Mouse (Mus musculus) hindbrain, embryonic 14.5 days (tissue): ENCODE data around the gene Zfp773. TPM values are rescaled to one million over a fixed set of nuclear protein-coding genes. Genes with fewer than 3 reads are reported as not detected.
"Not testable (repeated sequence)": the region's sequence is repeated elsewhere in the genome, so short reads cannot be mapped to it uniquely, and the experiment has no call there.

Experiments used
- ATAC-seq: fragments of 200-750 bp; cut with Nextera tagmentation; 2 replicates; pipeline ENCODE4 v1.8.0; 2017; ENCODE audit warnings: moderate number of reproducible peaks, mild to moderate bottlenecking, moderate TSS enrichment, moderate library complexity; ENCODE audit not compliant: low FRiP score
- DNase-seq: peaks from one replicate; pipeline ENCODE4 v3.0.0-alpha.2; 2015; ENCODE audit warnings: low spot score
- H3K27ac ChIP-seq: fragments of 300-500 bp; sonication (generic); 2 replicates; pipeline ENCODE4 v1.5.1; 2014; ENCODE audit warnings: mild to moderate bottlenecking, moderate library complexity
- H3K27me3 ChIP-seq: fragments of 300-500 bp; sonication (generic); 2 replicates; pipeline ENCODE4 v1.6.1; 2014; ENCODE audit warnings: mild to moderate bottlenecking, low read length, mixed read lengths; ENCODE audit not compliant: control insufficient read depth, insufficient read depth
- H3K36me3 ChIP-seq: fragments of 300-500 bp; sonication (generic); replicated peaks from 2 replicates; pipeline ENCODE4 v1.6.1; 2014; ENCODE audit not compliant: control insufficient read depth, insufficient read depth
- H3K4me1 ChIP-seq: fragments of 300-500 bp; sonication (generic); replicated peaks from 2 replicates; pipeline ENCODE4 v1.6.1; 2014; ENCODE audit warnings: antibody characterized with exemption, low read length, mixed read lengths; ENCODE audit not compliant: control insufficient read depth, insufficient read depth
- H3K4me2 ChIP-seq: fragments of 300-500 bp; sonication (generic); replicated peaks from 2 replicates; pipeline ENCODE4 v1.6.1; 2014; ENCODE audit warnings: mild to moderate bottlenecking, moderate library complexity
- H3K4me3 ChIP-seq: fragments of 300-500 bp; sonication (generic); replicated peaks from 2 replicates; pipeline ENCODE4 v1.5.1; 2014; ENCODE audit warnings: mild to moderate bottlenecking, low read length
- H3K9ac ChIP-seq: fragments of 300-500 bp; sonication (generic); 2 replicates; pipeline ENCODE4 v1.6.1; 2014
- H3K9me3 ChIP-seq: fragments of 300-500 bp; sonication (generic); 2 replicates; pipeline ENCODE4 v1.6.1; 2016; ENCODE audit warnings: low read length; ENCODE audit not compliant: control insufficient read depth
- WGBS: fragments of 180-500 bp; shearing (Covaris S2); extraction: QIAGEN DNeasy Blood & Tissue Kit; methylation state at CpG from one replicate; pipeline ENCODE4 v1.1.7; 2014; 5-methylcytosine and 5-hydroxymethylcytosine counted together
- polyA plus RNA-seq: library from polyadenylated mRNA; unstranded; fragments of >200 nt; fragmentation: Nextera tagmentation; extraction: Ambion mirVana; gene quantifications from 2 replicates; pipeline ENCODE4 v1.2.1, GENCODE M21; 2014

The Zfp773 gene
- 11.9 and 14.2 TPM in 2 replicates for polyA plus RNA-seq

DNA sequence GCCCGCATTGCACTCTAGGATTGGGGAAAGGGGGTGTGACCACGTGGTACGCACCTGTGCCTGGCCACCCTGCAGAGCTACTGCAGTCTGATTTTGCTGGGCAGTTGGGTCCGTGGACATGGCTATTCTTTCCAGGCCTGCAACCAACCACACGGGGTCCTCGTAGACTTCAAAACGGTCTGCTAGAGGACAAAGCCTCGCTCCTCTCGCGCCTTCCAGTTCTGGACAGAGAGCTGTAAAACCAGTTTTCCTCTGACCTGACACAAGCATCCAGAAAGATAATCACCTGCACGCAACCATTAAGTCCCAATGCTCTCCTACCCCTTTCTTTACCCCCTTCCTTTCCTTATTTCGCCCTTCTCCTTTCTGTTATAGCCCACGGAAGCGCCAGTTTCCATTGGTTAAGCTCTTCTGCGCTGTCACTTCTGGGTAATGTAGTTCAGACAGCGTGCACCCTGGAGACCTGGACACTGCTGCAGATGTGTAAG is at the start of gene Zfp773:
Zfp773 (minus strand) TSS at position 377 of the 488 bp plus-strand sequence.
- DNase-seq (peak; percentile 75), ATAC-seq (peak; percentile 97)
- Histone ChIP-seq H3K27ac (peak within 1 kb of the TSS; percentile 86), H3K4me3 (peak within 1 kb of the TSS; percentile 53), H3K36me3 (peaks cover 23% of the 10 kb centered on the region), H3K9me3 (0 out of 2 replicates have a peak, but pooled peaks cover under 1% of the 10 kb centered on the region), H3K27me3 (no peaks in the 10 kb centered on the region), H3K9ac (peak within 1 kb of the TSS; percentile 81), H3K4me1 (peaks cover 14% of the 10 kb centered on the region), H3K4me2 (peak within 1 kb of the TSS; percentile 56)
- WGBS: 8% methylated on average over 16 of the region's 16 CpGs

DNA sequence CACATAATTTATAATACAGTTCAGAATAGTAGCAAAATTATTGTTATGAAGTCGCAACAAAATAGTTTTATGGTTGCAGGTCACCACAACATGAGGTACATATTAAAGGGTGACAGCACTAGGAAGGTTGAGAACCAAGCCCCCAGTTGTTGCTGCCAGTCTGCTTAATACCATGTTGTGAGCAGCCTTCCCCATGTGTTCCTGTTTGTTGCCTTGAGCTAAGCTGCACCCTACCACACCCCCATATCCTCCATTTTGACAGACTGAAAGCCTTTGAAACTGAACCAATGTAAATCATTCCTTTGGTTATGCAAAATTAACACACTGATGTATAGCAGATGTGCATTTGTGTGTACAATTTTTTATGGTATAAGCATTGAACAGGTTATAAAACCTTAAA is 49.3 kb upstream of the Zfp773 start:
- no peak overlapping the region for H3K4me2 ChIP-seq
- no peaks in the 10 kb centered on the region for H3K9me3 ChIP-seq
- 100% methylated on average over 1 of the region's 1 CpGs for WGBS
- no peak for DNase-seq
- H3K27me3 ChIP-seq: no peaks in the 10 kb centered on the region
- no peak overlapping the region for H3K27ac ChIP-seq
- H3K4me3 ChIP-seq: no peak overlapping the region
- H3K4me1 ChIP-seq: no peaks in the 10 kb centered on the region
- no peak overlapping the region for H3K9ac ChIP-seq
- peaks cover 28% of the 10 kb centered on the region for H3K36me3 ChIP-seq
- ATAC-seq: no peak

GRCm38 (mm10) chr7:7171227-7172147 is 34.9 kb upstream of the Zfp773 start, which contains the start of gene Zfp418:
Gene Zfp418, plus strand, starts transcription at chr7:7171330.
- ATAC-seq: peak; percentile 96

DNA sequence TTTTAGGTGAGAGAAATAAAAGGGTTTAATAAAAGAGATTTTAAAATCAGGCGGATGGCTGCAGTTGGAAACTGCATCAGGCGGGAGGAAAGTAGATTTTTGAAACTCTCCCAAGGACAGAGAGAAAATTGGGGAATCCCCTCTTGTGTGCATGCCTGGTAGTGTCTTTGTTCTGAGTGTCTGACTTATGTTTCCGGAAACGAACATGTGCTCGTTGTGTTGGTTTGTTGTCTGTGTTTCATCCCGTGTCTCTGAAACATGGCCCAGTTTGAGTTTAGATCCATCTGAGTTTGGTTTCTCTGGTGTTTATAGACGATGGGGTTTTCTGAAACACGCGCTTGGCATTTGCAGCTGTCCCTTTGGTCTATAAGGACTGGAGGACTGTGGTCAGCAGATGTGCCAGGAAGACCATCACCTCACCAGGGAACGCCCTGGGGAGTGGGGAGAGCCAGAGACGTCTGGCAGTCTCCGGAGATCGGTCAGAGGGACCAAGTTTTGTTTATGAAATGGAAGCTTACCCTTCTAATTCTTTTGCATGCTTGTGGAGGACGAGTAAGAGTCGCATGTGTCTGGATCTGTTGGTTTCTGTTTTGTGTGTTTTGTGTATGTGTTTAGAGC is 9.5 kb upstream of the Zfp773 start:
- Histone ChIP-seq H3K4me1 (no peaks in the 10 kb centered on the region), H3K36me3 (no peaks in the 10 kb centered on the region), H3K9ac (no peak overlapping the region), H3K9me3 (peaks cover 3% of the 10 kb centered on the region; the same call in 1 of the 2 replicates), H3K4me3 (no peak overlapping the region), H3K4me2 (no peak overlapping the region), H3K27ac (no peak overlapping the region), H3K27me3 (no peaks in the 10 kb centered on the region)
- DNase-seq (no peak), ATAC-seq (no peak)
- 93% methylated on average over 15 of the region's 15 CpGs for WGBS

More at GRCm38 (mm10) chr7:7171227-7172147, 34.9 kb upstream of the Zfp773 start, which contains the start of gene Zfp418:
- Histone ChIP-seq H3K36me3 (peaks cover 15% of the 10 kb centered on the region), H3K4me3 (peak within 1 kb of the TSS; percentile 63), H3K4me2 (peak within 1 kb of the TSS; percentile 59), H3K9me3 (no peaks in the 10 kb centered on the region), H3K27ac (peak within 1 kb of the TSS; percentile 72; the same call in 1 of the 2 replicates), H3K27me3 (no peaks in the 10 kb centered on the region), H3K4me1 (0 out of 2 replicates have a peak, but pooled peaks cover 6% of the 10 kb centered on the region), H3K9ac (peak within 1 kb of the TSS; percentile 63)
- 2% methylated on average over 26 of the region's 26 CpGs for WGBS
- DNase-seq: peak; percentile 83

- no peak overlapping the region for H3K4me2 ChIP-seq
- ATAC-seq: no peak
Measured at GRCm38 (mm10) chr7:7144215-7144614, 7.7 kb upstream of the Zfp773 start.

DNA sequence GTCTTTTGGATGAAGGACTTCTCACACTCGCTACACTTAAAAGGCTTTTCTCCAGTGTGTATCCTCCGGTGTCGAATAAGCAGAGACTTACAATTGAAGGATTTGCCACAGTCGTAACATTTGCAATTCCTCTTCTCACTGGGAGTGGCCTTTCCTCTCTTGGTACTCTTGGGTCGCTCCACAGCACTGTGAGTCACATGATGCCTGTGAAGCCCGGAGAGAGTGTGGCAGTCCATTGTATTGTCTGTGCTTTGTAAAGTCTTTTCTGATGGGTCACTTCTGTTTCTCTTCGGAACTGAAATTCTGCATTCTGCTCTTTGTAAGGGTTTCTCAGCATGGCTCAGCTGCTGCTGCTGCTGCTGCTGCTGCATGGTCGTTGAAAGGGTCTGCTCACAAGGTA is 3.8 kb downstream of the Zfp773 start:
- WGBS: 74% methylated on average over 8 of the region's 8 CpGs
- ATAC-seq (no peak), DNase-seq (no peak)
- Histone ChIP-seq H3K36me3 (peaks cover 31% of the 10 kb centered on the region), H3K4me2 (no peak overlapping the region), H3K27ac (no peak overlapping the region), H3K27me3 (no peaks in the 10 kb centered on the region), H3K4me3 (no peak overlapping the region), H3K4me1 (peaks cover 14% of the 10 kb centered on the region), H3K9ac (no peak overlapping the region), H3K9me3 (peaks cover 11% of the 10 kb centered on the region; the same call in 1 of the 2 replicates)

More at GRCm38 (mm10) chr7:7144215-7144614, 7.7 kb upstream of the Zfp773 start:
- H3K36me3 ChIP-seq: no peaks in the 10 kb centered on the region
- WGBS: 86% methylated on average over 1 of the region's 1 CpGs
- no peak for DNase-seq
- no peak overlapping the region for H3K9ac ChIP-seq
- no peak overlapping the region for H3K4me3 ChIP-seq
- no peak overlapping the region for H3K27ac ChIP-seq
- H3K4me1 ChIP-seq: no peaks in the 10 kb centered on the region
- peaks cover 3% of the 10 kb centered on the region; the same call in 1 of the 2 replicates for H3K9me3 ChIP-seq
- H3K27me3 ChIP-seq: no peaks in the 10 kb centered on the region

DNA sequence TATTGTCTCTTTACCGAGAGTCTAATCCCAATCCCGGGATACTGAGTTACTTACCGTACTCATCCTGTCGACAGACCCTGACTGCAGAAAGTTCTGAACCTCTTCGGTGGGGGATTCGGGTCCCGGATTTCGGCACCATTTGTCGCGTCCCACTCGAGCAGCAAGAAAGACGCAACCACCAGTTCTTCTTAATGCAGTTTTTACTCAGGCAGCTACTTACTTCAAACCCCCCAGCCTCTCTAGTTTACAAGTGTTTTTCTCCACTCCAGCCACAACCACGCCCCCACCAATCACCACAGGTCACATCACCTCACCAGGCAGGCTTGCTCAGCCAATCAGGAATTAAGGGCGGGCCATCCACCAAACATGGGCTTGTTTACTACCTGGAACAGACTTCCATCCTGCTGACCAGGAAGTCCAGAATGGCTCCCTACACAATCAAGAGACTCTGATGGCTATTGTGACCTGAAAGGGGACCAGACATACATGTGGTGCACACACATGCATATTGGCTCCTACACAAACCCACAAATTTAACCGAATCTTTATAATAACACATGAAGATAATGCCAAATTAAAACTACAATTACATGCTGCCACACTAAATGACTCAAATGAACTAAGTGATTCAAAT is 5.9 kb downstream of the Zfp773 start:
- H3K4me1 ChIP-seq, DNase-seq, H3K27ac ChIP-seq, H3K4me3 ChIP-seq, ATAC-seq, H3K4me2 ChIP-seq, H3K27me3 ChIP-seq, H3K9ac ChIP-seq: not testable (repeated sequence)
- WGBS: 94% methylated on average over 14 of the region's 15 CpGs
- peaks cover 11% of the 10 kb centered on the region; the same call in 1 of the 2 replicates for H3K9me3 ChIP-seq
- peaks cover 31% of the 10 kb centered on the region for H3K36me3 ChIP-seq

DNA sequence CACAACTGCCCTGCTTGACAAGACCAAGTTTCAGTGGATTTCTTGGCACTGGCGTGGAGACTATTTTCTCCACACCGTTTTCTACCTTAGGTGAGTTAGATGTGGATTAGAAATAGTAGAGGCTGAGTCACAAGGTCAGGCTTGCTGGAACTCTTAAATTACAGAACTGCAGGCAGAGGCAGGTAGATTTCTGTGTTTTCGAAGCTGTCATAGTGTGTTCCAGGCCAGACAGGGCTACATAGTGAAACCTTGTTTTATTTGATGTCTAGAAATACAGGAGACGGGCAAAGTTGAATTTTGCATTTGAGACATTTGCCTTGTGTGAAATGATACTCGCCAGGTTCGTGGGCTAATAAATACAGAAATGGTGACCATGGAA is 15.0 kb downstream of the Zfp773 start:
- peak overlapping the region; percentile 72 for H3K4me3 ChIP-seq
- peaks cover 19% of the 10 kb centered on the region for H3K36me3 ChIP-seq
- peak overlapping the region; percentile 70; the same call in 1 of the 2 replicates for H3K9ac ChIP-seq
- peaks cover 10% of the 10 kb centered on the region; the same call in 1 of the 2 replicates for H3K4me1 ChIP-seq
- 53% methylated on average over 6 of the region's 6 CpGs for WGBS
- DNase-seq (no peak), ATAC-seq (peak; percentile 52; the same call in 1 of the 2 replicates)
- no peaks in the 10 kb centered on the region for H3K9me3 ChIP-seq
- H3K27me3 ChIP-seq: no peaks in the 10 kb centered on the region
- peak overlapping the region; percentile 86 for H3K4me2 ChIP-seq
- no peak overlapping the region for H3K27ac ChIP-seq
